Mouse (Mus musculus) R1 (cell line): Measurements from ENCODE around the gene Olfr1255.

Experiments
- DNase-seq: peaks from one replicate; pipeline ENCODE4 v3.0.0-alpha.2; 2018; ENCODE audit warnings: low read depth, low spot score

Gene Olfr1255

GRCm38 (mm10) chr2:89811751-89812150 lies at the start of gene Olfr1255:
Gene Olfr1255 (plus strand): TSS chr2:89812051.
- no peak for DNase-seq

GRCm38 (mm10) chr2:89793519-89793918 lies 18.3 kb upstream of the Olfr1255 start, which contains the start of gene Olfr1254:
Gene Olfr1254 (minus strand): TSS chr2:89793619.
- DNase-seq: no peak

DNA sequence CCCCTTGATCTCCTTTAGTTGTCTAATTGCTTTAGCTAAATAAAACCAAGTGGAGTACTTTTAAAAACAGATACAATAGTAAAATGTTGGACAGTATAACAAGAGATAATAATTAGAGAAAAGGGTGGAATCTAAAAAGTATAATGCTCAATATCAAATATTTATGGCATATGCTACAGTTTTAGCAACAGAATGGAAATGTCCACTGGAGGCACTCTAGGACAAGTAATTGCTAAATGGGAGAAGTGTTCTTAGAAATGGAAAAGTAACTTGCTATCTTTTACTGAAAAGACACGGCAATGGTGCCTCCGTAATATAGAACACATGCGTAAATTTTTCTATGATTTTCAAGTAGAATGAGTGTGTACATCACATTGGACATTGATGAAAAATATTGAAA lies 12.3 kb upstream of the Olfr1255 start:
- no peak for DNase-seq

DNA sequence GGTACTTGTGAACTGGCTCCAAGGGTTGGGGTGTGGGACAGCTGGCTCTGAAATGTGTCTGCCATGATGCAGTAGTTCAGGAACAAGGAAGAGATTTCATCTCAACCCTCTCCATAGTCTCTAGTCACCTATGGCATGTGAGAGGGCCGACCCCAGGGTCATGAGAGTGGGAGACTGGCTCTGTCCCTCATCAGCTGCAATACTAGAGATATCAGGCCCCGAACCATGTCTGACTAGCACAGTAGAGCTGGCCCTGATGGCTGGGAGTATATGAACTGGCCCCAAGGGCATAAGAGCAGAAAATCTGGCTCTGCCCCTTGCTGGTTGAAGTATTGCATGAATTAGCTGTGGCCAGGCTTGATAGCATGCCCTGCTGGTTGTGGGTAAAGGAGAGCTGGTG lies 1.1 kb upstream of the Olfr1255 start:
- DNase-seq: no peak

DNA sequence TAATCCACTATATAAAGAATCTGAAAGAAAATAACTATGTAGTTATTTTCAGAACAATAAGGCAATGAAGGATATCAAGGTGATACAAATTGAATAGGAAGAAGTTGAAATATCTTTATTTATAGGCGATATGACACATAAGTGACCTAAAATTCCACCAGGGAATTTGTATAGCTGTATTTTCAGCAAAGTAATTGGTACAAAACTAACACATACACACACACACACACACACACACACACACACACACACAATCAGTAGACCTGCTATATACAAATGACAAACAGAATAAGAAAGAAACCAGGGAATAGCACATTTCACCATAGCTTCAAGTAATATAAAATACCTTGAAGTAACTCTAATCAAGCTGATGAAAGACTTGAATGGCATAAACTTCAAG lies 8.4 kb downstream of the Olfr1255 start:
- no peak for DNase-seq

- no peak for DNase-seq
These were observed 29.6 kb downstream of the Olfr1255 start, which contains the start of gene Olfr1256 for GRCm38 (mm10) chr2:89841455-89841854. Gene Olfr1256 (minus strand): TSS chr2:89841555.

GRCm38 (mm10) chr2:89848105-89848504 lies 36.3 kb downstream of the Olfr1255 start, which contains the start of gene Olfr48:
Gene Olfr48 (minus strand): TSS chr2:89848205.
- DNase-seq: no peak

DNA sequence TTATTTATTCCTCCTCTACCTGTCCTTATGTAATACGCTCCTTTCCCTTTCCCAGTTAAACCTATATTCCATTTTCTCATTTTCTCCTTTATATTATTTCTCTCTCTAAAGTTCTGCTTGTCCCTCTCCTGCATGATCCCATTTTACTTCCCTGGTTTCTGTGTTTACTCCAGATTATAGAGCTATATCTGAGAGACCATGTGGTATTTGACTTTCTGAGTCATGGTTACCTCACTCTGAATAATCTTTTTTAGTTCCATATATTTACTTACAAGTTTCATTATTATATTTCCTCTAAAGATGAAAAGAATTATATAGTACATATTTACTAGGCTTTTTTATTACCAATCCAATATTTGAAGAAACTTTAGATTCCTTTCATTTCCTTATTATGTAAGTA lies 37.4 kb downstream of the Olfr1255 start:
- no peak for DNase-seq
